Mouse (Mus musculus) fat pad, adult 2 months (tissue): ENCODE results near the gene Suz12.

Experiments
- DNase-seq: peaks from one replicate; pipeline ENCODE4 v3.0.0-alpha.2; 2011; ENCODE audit warnings: low read depth, low spot score; ENCODE audit errors: extremely low read depth

The Suz12 gene

GRCm38 (mm10) chr11:80072365-80072764 lies 79.5 kb downstream of the Suz12 start:
- DNase-seq: no peak

- DNase-seq: no peak
Measured at GRCm38 (mm10) chr11:80075608-80076277, 82.8 kb downstream of the Suz12 start.

- no peak for DNase-seq
Measured at GRCm38 (mm10) chr11:80077784-80078545, 85.1 kb downstream of the Suz12 start.

GRCm38 (mm10) chr11:80078831-80079230 lies 85.9 kb downstream of the Suz12 start:
- no peak for DNase-seq

GRCm38 (mm10) chr11:80079751-80080150 lies 86.8 kb downstream of the Suz12 start:
- no peak for DNase-seq

GRCm38 (mm10) chr11:80080381-80080825 lies 87.5 kb downstream of the Suz12 start:
- DNase-seq: no peak

GRCm38 (mm10) chr11:80080826-80081728 lies 88.2 kb downstream of the Suz12 start, which contains the start of gene Crlf3:
Gene Crlf3 (minus strand): TSS chr11:80080991.
- DNase-seq: no peak

- no peak for DNase-seq
Measured at GRCm38 (mm10) chr11:80081786-80082319, 88.9 kb downstream of the Suz12 start.
